Mouse (Mus musculus) urinary bladder, postnatal 4 days (tissue): ENCODE measurements around the gene B4gat1.

ENCODE experiments used
- DNase-seq, 2 experiments: peaks; one replicate each; pipeline ENCODE4 v3.0.0; 2021 to 2022; ENCODE audit warnings: low spot score in 2 of 2

Gene B4gat1

GRCm38 (mm10) chr19:5032686-5033085 lies 5.9 kb upstream of the B4gat1 start:
- DNase-seq, result no peak

GRCm38 (mm10) chr19:5036577-5036976 lies 2.0 kb upstream of the B4gat1 start:
- DNase-seq, result no peak

- DNase-seq, result peak; percentile 68 to 84
Observed at GRCm38 (mm10) chr19:5037678-5038571, 701 bp upstream of the B4gat1 start.

- no peak for DNase-seq
Observed at GRCm38 (mm10) chr19:5039301-5040114, 882 bp downstream of the B4gat1 start.

GRCm38 (mm10) chr19:5040862-5041523 lies 2.4 kb downstream of the B4gat1 start, which contains the start of gene Brms1:
TSS of gene Brms1 (plus strand) at chr19:5041354.
- peak; percentile 87 to 91 for DNase-seq

GRCm38 (mm10) chr19:5041588-5041987 lies 3.0 kb downstream of the B4gat1 start:
- DNase-seq, result no peak

- DNase-seq, result no peak
Observed at GRCm38 (mm10) chr19:5045531-5045930, 6.9 kb downstream of the B4gat1 start.

GRCm38 (mm10) chr19:5048138-5049056 lies 9.8 kb downstream of the B4gat1 start:
- DNase-seq, result no peak

- DNase-seq, result no peak
Observed at GRCm38 (mm10) chr19:5049325-5049724, 10.7 kb downstream of the B4gat1 start.

- DNase-seq, result peak in 1 of 2 experiments; percentile 50
Observed at GRCm38 (mm10) chr19:5050047-5050905, 11.7 kb downstream of the B4gat1 start, which contains the start of gene Rin1. TSS of gene Rin1 (plus strand) at chr19:5050481.

- DNase-seq, result no peak
Observed at GRCm38 (mm10) chr19:5051031-5051430, 12.4 kb downstream of the B4gat1 start.

GRCm38 (mm10) chr19:5051515-5051914 lies 12.9 kb downstream of the B4gat1 start:
- DNase-seq, result no peak

GRCm38 (mm10) chr19:5052166-5052822 lies 13.7 kb downstream of the B4gat1 start:
- no peak for DNase-seq

GRCm38 (mm10) chr19:5052853-5053252 lies 14.2 kb downstream of the B4gat1 start:
- no peak for DNase-seq

GRCm38 (mm10) chr19:5053909-5054308 lies 15.3 kb downstream of the B4gat1 start:
- no peak for DNase-seq

GRCm38 (mm10) chr19:5056251-5056650 lies 17.6 kb downstream of the B4gat1 start:
- no peak for DNase-seq

- DNase-seq, result no peak
Observed at GRCm38 (mm10) chr19:5057876-5058775, 19.5 kb downstream of the B4gat1 start.
